9 mouse cellular contexts compared by ENCODE assay signal in genomic region chr1:93686245-93686960, GRCm38 (mm10). TPM values are rescaled to one million over a fixed set of nuclear protein-coding genes. Genes with fewer than 3 reads are reported as not detected.
DNase-seq lines count a peak whose midpoint lies in the region; ATAC-seq lines count a peak whose summit lies in the region.
"Had no signal": no experiment of that assay in that cellular context is flagged by ENCODE, and none has a peak within 500 bp of the region (broad histone marks: within the 10 kb centered on the region; RNA-seq: fewer than 3 reads in every experiment).

No protein-coding gene starts in this region.

- H3K36me3 ChIP-seq in intestine, embryonic 15.5 days: no peaks in the 10 kb centered on the region
- no peaks in the 10 kb centered on the region; the same call in 1 of the 2 replicates for H3K36me3 ChIP-seq in limb, embryonic 11.5 days (ENCODE audit: control insufficient read depth, insufficient read depth, low read length)
- peaks cover 11% of the 10 kb centered on the region for H3K36me3 ChIP-seq in midbrain, embryonic 13.5 days
- no peaks in the 10 kb centered on the region for H3K36me3 ChIP-seq in stomach, embryonic 16.5 days (ENCODE audit: control insufficient read depth, insufficient read depth, low read length)

- peak overlapping the region; percentile 64 for H3K4me3 ChIP-seq in intestine, embryonic 15.5 days (replicated peaks)
- H3K4me3 ChIP-seq in limb, embryonic 11.5 days (ENCODE audit: low read depth, low read length): peak overlapping the region; percentile 58
- peak overlapping the region; percentile 59 for H3K4me3 ChIP-seq in midbrain, embryonic 13.5 days (replicated peaks)
- H3K4me3 ChIP-seq in stomach, embryonic 16.5 days (replicated peaks; ENCODE audit: low read length): peak overlapping the region; percentile 71

- peak overlapping the region; percentile 64; the same call in 1 of the 2 replicates for H3K27ac ChIP-seq in intestine, embryonic 15.5 days
- H3K27ac ChIP-seq in limb, embryonic 11.5 days (replicated peaks; ENCODE audit: low read depth, low read length): no peak overlapping the region
- peak overlapping the region; percentile 67; the same call in 1 of the 2 replicates for H3K27ac ChIP-seq in midbrain, embryonic 13.5 days
- peak overlapping the region; percentile 73 for H3K27ac ChIP-seq in stomach, embryonic 16.5 days (ENCODE audit: low read length)

- peak overlapping the region; percentile 96 for H3K4me2 ChIP-seq in intestine, embryonic 15.5 days (replicated peaks)
- H3K4me2 ChIP-seq in limb, embryonic 11.5 days (ENCODE audit: low read depth, severe bottlenecking): peak overlapping the region; percentile 80
- H3K4me2 ChIP-seq in midbrain, embryonic 13.5 days (replicated peaks): peak overlapping the region; percentile 78
- H3K4me2 ChIP-seq in stomach, embryonic 16.5 days (ENCODE audit: low read depth, low read length): peak overlapping the region; percentile 94

- H3K27me3 ChIP-seq in intestine, embryonic 15.5 days (replicated peaks): no peaks in the 10 kb centered on the region
- H3K27me3 ChIP-seq in limb, embryonic 11.5 days (ENCODE audit: control insufficient read depth, insufficient read depth, low read length): peaks cover 2% of the 10 kb centered on the region; the same call in 1 of the 2 replicates
- peaks cover 10% of the 10 kb centered on the region for H3K27me3 ChIP-seq in midbrain, embryonic 13.5 days
- no peaks in the 10 kb centered on the region for H3K27me3 ChIP-seq in stomach, embryonic 16.5 days (ENCODE audit: control insufficient read depth, insufficient read depth, low read length)

- peak overlapping the region; percentile 69 for H3K9ac ChIP-seq in intestine, embryonic 15.5 days
- H3K9ac ChIP-seq in limb, embryonic 11.5 days (ENCODE audit: low read length): peak overlapping the region; percentile 57
- H3K9ac ChIP-seq in midbrain, embryonic 13.5 days (replicated peaks): peak overlapping the region; percentile 84
- H3K9ac ChIP-seq in stomach, embryonic 16.5 days (ENCODE audit: low read length): peak overlapping the region; percentile 81

- H3K9me3 ChIP-seq in intestine, embryonic 15.5 days: no peaks in the 10 kb centered on the region
- no peaks in the 10 kb centered on the region for H3K9me3 ChIP-seq in limb, embryonic 11.5 days (ENCODE audit: control insufficient read depth, low read length)
- 0 out of 2 replicates have a peak, but pooled peaks cover 3% of the 10 kb centered on the region for H3K9me3 ChIP-seq in midbrain, embryonic 13.5 days
- no peaks in the 10 kb centered on the region for H3K9me3 ChIP-seq in stomach, embryonic 16.5 days (replicated peaks; ENCODE audit: control insufficient read depth, low read length)

- DNase-seq in lung, adult 18-20 months: peak; percentile 28 to 45
- DNase-seq in lung, postnatal 25 days (ENCODE audit: low spot score): no peak
- peak; percentile 85 for DNase-seq in embryo, embryonic 10.5 days (ENCODE audit: low spot score)
- peak; percentile 27 for DNase-seq in gastrocnemius, postnatal 25 days
- DNase-seq in limb, embryonic 11.5 days (ENCODE audit: low spot score): peak; percentile 87

- ATAC-seq in intestine, embryonic 15.5 days: peak; percentile 87
- peak; percentile 87 for ATAC-seq in limb, embryonic 11.5 days (ENCODE audit: insufficient number of reproducible peaks, low FRiP score, low TSS enrichment, low read depth)
- ATAC-seq in midbrain, embryonic 13.5 days: peak; percentile 92
- ATAC-seq in stomach, embryonic 16.5 days (ENCODE audit: insufficient read depth, low FRiP score): peak; percentile 83; the same call in 1 of the 2 replicates

- H3K4me1 ChIP-seq in intestine, embryonic 15.5 days (replicated peaks): peaks cover 8% of the 10 kb centered on the region
- H3K4me1 ChIP-seq in limb, embryonic 11.5 days (ENCODE audit: control insufficient read depth, insufficient read depth, low read length): peaks cover 3% of the 10 kb centered on the region; the same call in 1 of the 2 replicates
- H3K4me1 ChIP-seq in midbrain, embryonic 13.5 days (replicated peaks): peaks cover 27% of the 10 kb centered on the region
- peaks cover 9% of the 10 kb centered on the region; the same call in 1 of the 2 replicates for H3K4me1 ChIP-seq in stomach, embryonic 16.5 days (ENCODE audit: control insufficient read depth, insufficient read depth, low read length)

- 4% methylated on average over 51 of the region's 51 CpGs for WGBS in intestine, embryonic 15.5 days
- WGBS in limb, embryonic 11.5 days: 7% methylated on average over 51 of the region's 51 CpGs
- WGBS in midbrain, embryonic 13.5 days: 1% methylated on average over 51 of the region's 51 CpGs
- 4% methylated on average over 51 of the region's 51 CpGs for WGBS in stomach, embryonic 16.5 days

RNA-seq across cellular contexts. Expression of gene Bok, which starts 0.9 kb away (rescaled TPM):
- 1 to 10 TPM in 1 of 2 experiments, under 1 TPM in 1; 0.90 to 1.5 TPM for total RNA-seq in gastrocnemius, postnatal 25 days (2021)
- polyA plus RNA-seq in intestine, embryonic 15.5 days (2015; fragmentation: Nextera tagmentation; extraction: Ambion mirVana): 48.3 and 54.9 TPM in 2 replicates
- polyA plus RNA-seq in limb, embryonic 11.5 days (2014; fragmentation: Nextera tagmentation; extraction: Ambion mirVana): 29.2 and 29.3 TPM in 2 replicates
- 59.1 and 61.2 TPM in 2 replicates for polyA plus RNA-seq in midbrain, embryonic 13.5 days (2015; fragmentation: Nextera tagmentation; extraction: Ambion mirVana)
- polyA plus RNA-seq in stomach, embryonic 16.5 days (2015; fragmentation: Nextera tagmentation; extraction: Ambion mirVana): 64.5 and 66.8 TPM in 2 replicates
- total RNA-seq: MEL had no signal

RNA-seq across cellular contexts. Expression of gene Stk25, which starts 27.9 kb away (rescaled TPM):
- 10 to 100 TPM; 79.2 to 82.7 TPM for total RNA-seq in gastrocnemius, postnatal 25 days (2021)
- polyA plus RNA-seq in intestine, embryonic 15.5 days (2015; fragmentation: Nextera tagmentation; extraction: Ambion mirVana): 143 and 174 TPM in 2 replicates
- 182 and 191 TPM in 2 replicates for polyA plus RNA-seq in limb, embryonic 11.5 days (2014; fragmentation: Nextera tagmentation; extraction: Ambion mirVana)
- polyA plus RNA-seq in midbrain, embryonic 13.5 days (2015; fragmentation: Nextera tagmentation; extraction: Ambion mirVana): 280 and 291 TPM in 2 replicates
- 135 and 142 TPM in 2 replicates for polyA plus RNA-seq in stomach, embryonic 16.5 days (2015; fragmentation: Nextera tagmentation; extraction: Ambion mirVana)
